Mouse (Mus musculus): ENCODE measurements at regions not wholly inside any gene's neighbourhood (a gene's known extent, or its start where the extent isn't known, plus 50 kb on each side); places are given as distances from the start of the nearest gene placed in this dataset.

DNA sequence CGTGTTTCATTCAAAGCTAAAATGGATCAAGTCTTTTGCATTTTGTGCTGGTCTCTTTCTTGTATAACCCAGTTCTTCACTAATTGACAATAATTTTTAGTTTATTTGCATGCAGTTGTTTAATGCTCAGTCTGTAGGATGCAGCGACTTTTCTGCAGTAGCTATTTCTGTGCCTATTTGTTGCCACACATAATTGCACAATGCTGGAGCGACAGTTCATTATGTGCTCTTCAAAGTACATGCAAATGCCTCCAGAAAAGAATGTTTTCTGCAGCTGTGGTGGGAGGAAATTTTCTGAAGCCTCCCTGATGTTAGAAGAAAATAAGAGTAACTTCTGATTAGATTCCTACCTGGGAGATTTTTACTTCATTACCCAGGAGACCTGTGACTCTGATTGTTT is 491.3 kb downstream of the D3Ertd751e start:
- no peaks in the 10 kb centered on the region for H3K4me1 ChIP-seq
- no peaks in the 10 kb centered on the region for H3K27me3 ChIP-seq (ENCODE audit: poor library complexity, severe bottlenecking)
- DNase-seq (ENCODE audit: extremely low spot score, low spot score) = no peak
- H3K9me3 ChIP-seq = no peaks in the 10 kb centered on the region
- no peak overlapping the region for H3K4me3 ChIP-seq
- 90% methylated on average over 3 of the region's 3 CpGs for WGBS
- H3K27ac ChIP-seq = no peak overlapping the region
- H3K36me3 ChIP-seq (replicated peaks) = no peaks in the 10 kb centered on the region

GRCm38 (mm10) chr3:42235515-42235914 is 493.1 kb downstream of the D3Ertd751e start:
- no peak for DNase-seq (ENCODE audit: extremely low spot score, low spot score)
- Histone ChIP-seq H3K9me3 (no peaks in the 10 kb centered on the region), H3K27ac (no peak overlapping the region), H3K4me1 (no peaks in the 10 kb centered on the region), H3K36me3 (replicated peaks) (no peaks in the 10 kb centered on the region), H3K27me3 (ENCODE audit: poor library complexity, severe bottlenecking) (no peaks in the 10 kb centered on the region), H3K4me3 (no peak overlapping the region)
- WGBS = 86% methylated on average over 1 of the region's 1 CpGs

Measured in forebrain, embryonic 10.5 days (tissue).